Comparison of ENCODE assay signal across 22 mouse cellular contexts in genomic region chr2:55211281-55211680, GRCm38 (mm10).
A peak's percentile ranks its signal among the peaks of the same experiment; 100 is the strongest.
DNase-seq lines count a peak whose midpoint lies in the region; ATAC-seq lines count a peak whose summit lies in the region.
"Had no signal": no experiment of that assay in that cellular context is flagged by ENCODE, and none has a peak within 500 bp of the region (broad histone marks: within the 10 kb centered on the region; RNA-seq: fewer than 3 reads in every experiment).

No protein-coding gene starts in this region.

- no peak overlapping the region for H3K9ac ChIP-seq in hindbrain, embryonic 13.5 days
- H3K9ac ChIP-seq: embryonic facial prominence, embryonic 13.5 days; embryonic facial prominence, embryonic 15.5 days; forebrain, embryonic 12.5 days had no signal

- H3K4me3 ChIP-seq in hindbrain, embryonic 13.5 days: no peak overlapping the region
- H3K4me3 ChIP-seq: embryonic facial prominence, embryonic 13.5 days; embryonic facial prominence, embryonic 15.5 days; erythroblast, embryonic 14.5 days; forebrain, embryonic 10.5 days; forebrain, embryonic 12.5 days had no signal

- H3K36me3 ChIP-seq in hindbrain, embryonic 13.5 days: no peaks in the 10 kb centered on the region
- H3K36me3 ChIP-seq: embryonic facial prominence, embryonic 13.5 days; embryonic facial prominence, embryonic 15.5 days; forebrain, embryonic 10.5 days; forebrain, embryonic 12.5 days; G1E had no signal

- H3K9me3 ChIP-seq in hindbrain, embryonic 13.5 days: no peaks in the 10 kb centered on the region
- H3K9me3 ChIP-seq: embryonic facial prominence, embryonic 13.5 days; embryonic facial prominence, embryonic 15.5 days; forebrain, embryonic 10.5 days; forebrain, embryonic 12.5 days; G1E had no signal

- peak; percentile 63 for DNase-seq in ES-CJ7 (ENCODE audit: low read depth, low spot score)
- peak; percentile 54 for DNase-seq in R1 (ENCODE audit: low read depth, low spot score)
- DNase-seq in thymus, postnatal 10 days (ENCODE audit: low spot score in 2 of 2): no peak
- DNase-seq in embryo, embryonic 11 days: no peak
- DNase-seq: adrenal gland, adult 8-10 months; adrenal gland, postnatal 25 days; cerebellum, adult 11-12 months; cerebellum, adult 2 months; cerebellum, adult 9-10 months; cerebellum, postnatal 10 days; cerebellum, postnatal 25 days had no signal

- ATAC-seq in hindbrain, embryonic 13.5 days (ENCODE audit: low FRiP score): no peak
- ATAC-seq: activated CD4-positive, CD25-positive, alpha-beta regulatory T cell, adult 4 months; forebrain, embryonic 14.5 days; forebrain, embryonic 16.5 days; Patski had no signal

- H3K27me3 ChIP-seq in hindbrain, embryonic 13.5 days: no peaks in the 10 kb centered on the region
- H3K27me3 ChIP-seq: embryonic facial prominence, embryonic 13.5 days; embryonic facial prominence, embryonic 15.5 days; forebrain, embryonic 12.5 days; Patski had no signal

- H3K27ac ChIP-seq in hindbrain, embryonic 13.5 days: no peak overlapping the region
- H3K27ac ChIP-seq: embryonic facial prominence, embryonic 13.5 days; embryonic facial prominence, embryonic 15.5 days; forebrain, embryonic 10.5 days; forebrain, embryonic 12.5 days had no signal

- 94% methylated on average over 2 of the region's 2 CpGs for WGBS in hindbrain, embryonic 13.5 days

- no peaks in the 10 kb centered on the region for H3K4me1 ChIP-seq in hindbrain, embryonic 13.5 days (replicated peaks)
- H3K4me1 ChIP-seq: embryonic facial prominence, embryonic 13.5 days; embryonic facial prominence, embryonic 15.5 days; forebrain, embryonic 10.5 days; forebrain, embryonic 12.5 days had no signal

- no peak overlapping the region for H3K4me2 ChIP-seq in hindbrain, embryonic 13.5 days
- H3K4me2 ChIP-seq: embryonic facial prominence, embryonic 13.5 days; embryonic facial prominence, embryonic 15.5 days; forebrain, embryonic 12.5 days had no signal

Comparison
In these comparisons a context has a peak if more than half of its experiments do, and no peak if none do; other contexts are left out.
1. DNase-seq: peak in ES-CJ7 (single experiment) and R1 (single experiment); none in thymus, postnatal 10 days (0 of 2) and embryo, embryonic 11 days (single experiment).